Mouse (Mus musculus): Measurements from ENCODE around the gene Col5a1. TPM values are rescaled to one million over a fixed set of nuclear protein-coding genes. Genes with fewer than 3 reads are reported as not detected.

The Col5a1 gene
- total and polyA plus RNA-seq, 3 experiments: 31.1 to 75.5 TPM; not detected in 1

DNA sequence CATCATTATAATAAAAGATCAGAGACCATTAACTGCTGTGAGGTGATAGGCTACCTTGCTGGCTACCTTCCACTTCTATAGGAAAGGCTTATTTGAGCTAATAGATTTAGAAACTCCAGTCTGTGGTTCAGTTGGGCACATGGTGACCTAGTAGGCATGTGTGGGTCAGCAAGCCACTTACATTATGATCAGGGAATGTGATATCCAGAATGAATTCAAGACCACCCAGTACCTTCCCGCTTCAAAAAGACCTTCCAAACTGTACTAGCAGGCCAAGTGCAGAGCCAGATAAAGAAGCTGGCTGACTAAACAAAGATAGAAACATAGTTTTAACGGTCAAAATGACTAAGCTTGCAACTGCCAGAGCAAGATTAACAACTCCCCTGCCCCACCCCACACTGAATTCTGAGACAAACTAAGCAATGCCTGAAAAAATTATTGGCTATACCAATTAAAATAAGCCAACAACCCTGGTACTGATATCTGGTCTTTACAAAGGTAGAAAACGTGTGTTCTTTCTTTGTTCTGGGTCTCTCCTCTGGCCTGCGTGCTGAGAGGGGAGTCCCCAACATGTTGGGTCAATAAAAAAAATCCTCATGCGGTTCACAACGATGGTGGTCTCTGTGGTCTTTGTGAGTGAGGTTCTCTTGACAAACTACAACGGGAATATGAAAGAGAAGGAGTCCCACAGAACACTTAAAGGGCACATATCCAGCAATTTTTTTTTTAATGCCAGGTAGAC, 178.3 kb downstream of the Col5a1 start (continued):
- TF ChIP-seq ZMIZ1 (IDR thresholded peaks at IDR 0.05; ENCODE audit: low read depth, low read length) (no peak; the same call in 1 of the 2 replicates), CHD1 (IDR thresholded peaks at IDR 0.05; ENCODE audit: low read depth, low read length) (no peak; the same call in 1 of the 2 replicates), MXI1 (IDR thresholded peaks at IDR 0.05; ENCODE audit: low read depth, low read length) (no peak), TBP (IDR thresholded peaks at IDR 0.05; ENCODE audit: low read depth, low read length) (peak; percentile 92)

DNA sequence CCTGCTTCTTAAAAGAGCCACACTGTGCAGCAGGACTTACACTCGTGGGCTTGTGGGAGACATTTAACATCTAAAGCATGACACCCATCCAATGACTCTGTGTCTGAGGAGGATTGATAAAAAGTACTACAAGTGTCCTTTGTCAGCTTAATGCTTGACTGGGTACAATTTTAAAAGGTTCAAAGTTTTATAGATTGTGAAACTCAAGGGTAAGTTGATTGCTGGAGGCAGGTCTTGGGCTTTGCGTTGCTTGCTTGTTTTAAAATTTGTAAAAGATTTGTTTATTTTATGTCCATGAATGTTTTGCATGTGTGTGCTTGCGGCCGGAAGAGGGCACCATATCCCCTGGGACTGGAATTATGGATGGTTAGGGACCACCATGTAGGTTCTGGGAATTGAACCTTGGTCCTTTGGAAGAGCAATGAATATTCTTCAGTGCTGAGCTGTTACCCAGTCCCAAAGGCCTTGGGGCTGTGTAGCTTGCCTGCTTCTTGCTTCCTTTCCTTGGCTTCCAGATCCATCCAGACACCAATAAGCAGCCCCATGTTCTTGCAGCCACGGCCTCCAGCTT, 178.9 kb downstream of the Col5a1 start:
- DNase-seq (ENCODE audit: low read depth, low spot score): peak; percentile 83
- Histone ChIP-seq H3K27ac (ENCODE audit: control insufficient read depth, low read depth, low read length) (peak overlapping the region; percentile 100), H3K79me2 (ENCODE audit: control insufficient read depth, insufficient read depth, low read length, poor library complexity) (peaks cover 3% of the 10 kb centered on the region; the same call in 1 of the 2 replicates), H3K36me3 (ENCODE audit: control insufficient read depth in 1 of 2, insufficient read depth in 2 of 2, low read length in 2 of 2) (peaks cover 0 to 73% of the 10 kb centered on the region in 2 experiments; a peak in 2 of 4 replicates), H3K4me1 (ENCODE audit: control insufficient read depth in 1 of 2, insufficient read depth in 2 of 2, low read length in 2 of 2) (peaks cover 45 to 76% of the 10 kb centered on the region in 2 experiments), H3K27me3 (ENCODE audit: control insufficient read depth in 1 of 2, insufficient read depth in 2 of 2, low read length in 2 of 2) (no peaks in the 10 kb centered on the region), H3K4me3 (ENCODE audit: control insufficient read depth in 1 of 2, insufficient read depth in 1 of 2, low read depth in 2 of 2, low read length in 2 of 2) (peak overlapping the region; percentile 11 to 28; a peak in 3 of 4 replicates), H3K9me3 (replicated peaks; ENCODE audit: insufficient read depth, low read length) (no peaks in the 10 kb centered on the region), H3K9ac (ENCODE audit: control insufficient read depth, low read depth, low read length, poor library complexity, severe bottlenecking) (peak overlapping the region; percentile 82)
- no peak for TF ChIP-seq NRF1 (IDR thresholded peaks at IDR 0.05; ENCODE audit: insufficient read depth, low read depth, low read length, poor library complexity, severe bottlenecking)
- TF ChIP-seq MEF2A (IDR thresholded peaks at IDR 0.05; ENCODE audit: extremely low read depth, insufficient replicate concordance, low read depth, low read length, poor library complexity, severe bottlenecking): no peak
- TF ChIP-seq CTCF (IDR thresholded peaks at IDR 0.05 in 2 of 3, conservative IDR thresholded peaks at IDR 0.05 in 1 of 3; ENCODE audit: control insufficient read depth in 1 of 3, insufficient read depth in 1 of 3, low read depth in 2 of 3, low read length in 3 of 3, poor library complexity in 1 of 3, severe bottlenecking in 1 of 3): peak; percentile 37 to 54 (median 53)
- 0 out of 2 replicates have a peak, but pooled peaks have one; percentile 8 for TF ChIP-seq RCOR1 (IDR thresholded peaks at IDR 0.05; ENCODE audit: low read depth, low read length)
- no peak for TF ChIP-seq UBTF (IDR thresholded peaks at IDR 0.05; ENCODE audit: borderline replicate concordance, insufficient read depth, low read depth, low read length)
- TF ChIP-seq POLR2A (IDR thresholded peaks at IDR 0.05; ENCODE audit: control insufficient read depth in 1 of 2, insufficient read depth in 1 of 2, low read depth in 1 of 2, low read length in 2 of 2, poor library complexity in 1 of 2): 0 out of 4 replicates have a peak, but pooled peaks of 1 of the 2 experiments have one; percentile 14
- peak; percentile 58; the same call in 1 of the 2 replicates for TF ChIP-seq TCF12 (IDR thresholded peaks at IDR 0.05; ENCODE audit: low read depth, low read length)
- no peak; the same call in 1 of the 2 replicates for TF ChIP-seq CHD2 (IDR thresholded peaks at IDR 0.05; ENCODE audit: low read length)
- peak; percentile 71 for TF ChIP-seq MXI1 (IDR thresholded peaks at IDR 0.05; ENCODE audit: low read depth, low read length)
- no peak for TF ChIP-seq MAZ (IDR thresholded peaks at IDR 0.05; ENCODE audit: low read depth, low read length)
- TF ChIP-seq POLR2AphosphoS5 (IDR thresholded peaks at IDR 0.05; ENCODE audit: borderline replicate concordance, low read depth, low read length): no peak
- TF ChIP-seq JUND (IDR thresholded peaks at IDR 0.05; ENCODE audit: low read depth, low read length): no peak
- TF ChIP-seq GATA1 (IDR thresholded peaks at IDR 0.05; ENCODE audit: low read depth, low read length): no peak
- no peak for TF ChIP-seq MAX (IDR thresholded peaks at IDR 0.05; ENCODE audit: low read length)
- 0 out of 2 replicates have a peak, but pooled peaks have one; percentile 33 for TF ChIP-seq GABPA (IDR thresholded peaks at IDR 0.05; ENCODE audit: low read depth, low read length)
- TF ChIP-seq ZMIZ1 (IDR thresholded peaks at IDR 0.05; ENCODE audit: low read depth, low read length): peak; percentile 57; the same call in 1 of the 2 replicates
- TF ChIP-seq MYB (IDR thresholded peaks at IDR 0.05; ENCODE audit: low read depth, low read length): no peak
- no peak for TF ChIP-seq USF1 (IDR thresholded peaks at IDR 0.05; ENCODE audit: low read depth, low read length)
- no peak for TF ChIP-seq MAFK (IDR thresholded peaks at IDR 0.05; ENCODE audit: borderline replicate concordance, low read depth, low read length)
- no peak for TF ChIP-seq USF2 (IDR thresholded peaks at IDR 0.05; ENCODE audit: borderline replicate concordance in 1 of 2, insufficient read depth in 1 of 2, low read depth in 1 of 2, low read length in 2 of 2)
- TF ChIP-seq BHLHE40 (IDR thresholded peaks at IDR 0.05; ENCODE audit: borderline replicate concordance, low read depth, low read length): no peak
- TF ChIP-seq TBP (IDR thresholded peaks at IDR 0.05; ENCODE audit: low read depth, low read length): no peak
- no peak; the same call in 1 of the 2 replicates for TF ChIP-seq POLR2AphosphoS2 (IDR thresholded peaks at IDR 0.05; ENCODE audit: low read length)
- TF ChIP-seq CHD1 (IDR thresholded peaks at IDR 0.05; ENCODE audit: low read depth, low read length): peak; percentile 88
- no peak for TF ChIP-seq HCFC1 (IDR thresholded peaks at IDR 0.05; ENCODE audit: low read depth, low read length)
- no peak for TF ChIP-seq ZNF384 (IDR thresholded peaks at IDR 0.05; ENCODE audit: low read depth, low read length)
- no peak for TF ChIP-seq SIN3A (IDR thresholded peaks at IDR 0.05; ENCODE audit: low read length)
- TF ChIP-seq SMC3 (IDR thresholded peaks at IDR 0.05; ENCODE audit: low read depth, low read length): peak; percentile 33; the same call in 1 of the 2 replicates
- TF ChIP-seq ELF1 (IDR thresholded peaks at IDR 0.05; ENCODE audit: low read depth, low read length): 0 out of 2 replicates have a peak, but pooled peaks have one; percentile 10
- no peak for TF ChIP-seq ZKSCAN1 (IDR thresholded peaks at IDR 0.05; ENCODE audit: low read depth, low read length)
- peak; percentile 50; the same call in 1 of the 2 replicates for TF ChIP-seq TAL1 (IDR thresholded peaks at IDR 0.05; ENCODE audit: low read length)
